Mouse (Mus musculus) limb, embryonic 13.5 days (tissue): ENCODE results near the gene Sfpq. TPM values are rescaled to one million over a fixed set of nuclear protein-coding genes. Genes with fewer than 3 reads are reported as not detected.

Experiments
- ATAC-seq: fragments of 200-750 bp; cut with Nextera tagmentation; 2 replicates; pipeline ENCODE4 v1.8.0; 2017; ENCODE audit warnings: low read depth, moderate number of reproducible peaks, moderate TSS enrichment; ENCODE audit not compliant: low FRiP score
- H3K27ac ChIP-seq: fragments of 300-500 bp; sonication (generic); 2 replicates; pipeline ENCODE4 v1.5.1; 2015; ENCODE audit warnings: inconsistent platforms, mild to moderate bottlenecking, moderate library complexity
- H3K27me3 ChIP-seq: fragments of 300-500 bp; sonication (generic); 2 replicates; pipeline ENCODE4 v1.6.1; 2015; ENCODE audit warnings: mild to moderate bottlenecking, inconsistent platforms
- H3K36me3 ChIP-seq: fragments of 300-500 bp; sonication (generic); 2 replicates; pipeline ENCODE4 v1.6.1; 2015; ENCODE audit warnings: inconsistent platforms, mild to moderate bottlenecking, moderate library complexity
- H3K4me1 ChIP-seq: fragments of 300-500 bp; sonication (generic); 2 replicates; pipeline ENCODE4 v1.6.1; 2015; ENCODE audit warnings: inconsistent platforms
- H3K4me2 ChIP-seq: fragments of 300-500 bp; sonication (generic); replicated peaks from 2 replicates; pipeline ENCODE4 v1.6.1; 2015; ENCODE audit warnings: inconsistent platforms, mild to moderate bottlenecking, moderate library complexity
- H3K4me3 ChIP-seq: fragments of 300-500 bp; sonication (generic); 2 replicates; pipeline ENCODE4 v1.5.1; 2015; ENCODE audit warnings: moderate library complexity, mild to moderate bottlenecking, inconsistent platforms
- H3K9ac ChIP-seq: fragments of 300-500 bp; sonication (generic); 2 replicates; pipeline ENCODE4 v1.6.1; 2015; ENCODE audit warnings: mild to moderate bottlenecking, inconsistent platforms
- H3K9me3 ChIP-seq: fragments of 300-500 bp; sonication (generic); 2 replicates; pipeline ENCODE4 v1.6.1; 2016; ENCODE audit warnings: inconsistent platforms
- WGBS: fragments of 180-500 bp; shearing (Covaris S2); methylation state at CpG from one replicate; pipeline ENCODE4 v1.1.7; 2015; 5-methylcytosine and 5-hydroxymethylcytosine counted together
- polyA plus RNA-seq: library from polyadenylated mRNA; unstranded; fragments of >200 nt; fragmentation: Nextera tagmentation; extraction: Ambion mirVana; gene quantifications from 2 replicates; pipeline ENCODE4 v1.2.1, GENCODE M21; 2015

Gene Sfpq
- polyA plus RNA-seq, 1 experiment from 2014 or later: 100.0 TPM

DNA sequence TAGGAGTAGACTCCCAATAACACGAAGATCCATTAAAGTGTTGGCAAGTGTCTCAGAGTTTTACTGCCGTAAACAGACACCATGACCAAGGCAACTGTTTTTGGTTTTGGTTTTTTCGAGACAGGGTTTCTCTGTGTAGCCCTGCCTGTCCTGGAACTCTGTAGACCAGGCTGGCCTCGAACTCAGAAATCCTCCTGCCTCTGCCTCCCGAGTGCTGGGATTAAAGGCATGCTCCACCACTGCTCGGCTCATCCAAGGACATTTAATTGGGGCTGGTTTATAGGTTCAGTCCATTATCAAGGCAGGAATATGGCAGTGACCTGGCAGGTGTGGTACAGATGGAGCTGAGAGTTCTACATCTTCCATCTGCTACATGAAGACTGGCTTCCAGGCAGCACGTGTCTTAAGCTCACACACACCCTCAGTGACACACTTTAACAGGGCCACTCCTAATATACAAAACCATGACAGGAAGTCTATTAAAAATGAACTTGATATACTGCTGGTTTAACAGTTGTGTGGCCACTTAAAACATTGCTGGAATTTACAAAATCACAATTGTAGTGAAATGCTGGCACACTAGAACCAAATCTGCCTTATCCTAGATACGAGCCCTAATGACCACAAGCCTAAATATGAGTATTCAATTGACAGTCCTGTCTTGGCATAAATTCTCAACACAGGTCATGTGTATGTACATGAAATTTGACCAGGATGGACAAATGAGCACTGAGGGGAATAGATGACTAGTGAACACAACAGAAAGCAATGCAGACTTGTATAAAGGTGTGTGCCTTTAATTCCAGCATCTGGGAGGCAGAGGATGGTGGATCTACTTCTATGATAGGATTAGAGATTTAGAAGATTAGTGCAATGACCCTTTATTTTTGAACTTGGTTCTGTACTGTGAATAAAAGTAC lies 17.0 kb downstream of the Sfpq start:
- H3K27ac ChIP-seq: no peak overlapping the region
- H3K36me3 ChIP-seq: peaks cover 83% of the 10 kb centered on the region
- no peaks in the 10 kb centered on the region for H3K4me1 ChIP-seq
- H3K9me3 ChIP-seq: no peaks in the 10 kb centered on the region
- no peak overlapping the region for H3K4me3 ChIP-seq
- no peaks in the 10 kb centered on the region for H3K27me3 ChIP-seq
- no peak overlapping the region for H3K9ac ChIP-seq
- ATAC-seq: peak; percentile 42
- no peak overlapping the region for H3K4me2 ChIP-seq
- WGBS: 77% methylated on average over 8 of the region's 8 CpGs

GRCm38 (mm10) chr4:127038828-127039349 lies 17.8 kb downstream of the Sfpq start:
- 89% methylated on average over 3 of the region's 3 CpGs for WGBS

DNA sequence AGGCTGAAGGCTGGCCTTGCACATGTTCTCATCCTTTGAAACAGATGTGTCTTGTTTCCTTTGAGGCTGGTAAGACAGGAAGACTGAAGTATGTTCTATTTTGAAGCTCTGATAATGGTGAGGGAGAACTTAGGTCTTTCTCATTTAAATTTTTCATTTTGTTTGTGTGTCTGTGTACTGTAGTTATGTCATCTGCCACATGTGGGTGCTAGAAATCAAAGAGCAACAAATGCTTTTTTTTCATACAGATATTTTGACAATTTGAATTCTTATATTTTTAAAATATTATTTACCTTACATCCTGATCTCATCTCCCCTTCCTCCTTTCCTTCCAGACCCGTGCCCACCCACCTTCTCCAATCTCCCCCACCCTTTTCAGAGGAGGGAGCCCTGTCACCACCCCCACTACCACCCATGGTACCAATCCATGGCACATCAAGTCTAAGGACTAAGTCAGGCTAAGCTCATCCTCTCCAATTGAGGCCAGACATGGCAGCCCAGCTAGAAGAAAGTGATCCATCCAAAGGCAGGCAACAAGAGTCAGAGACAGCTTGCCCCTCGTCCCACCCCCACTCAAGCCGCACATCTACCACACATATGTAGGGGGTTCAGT lies 18.9 kb downstream of the Sfpq start:
- H3K27me3 ChIP-seq: no peaks in the 10 kb centered on the region
- H3K4me3 ChIP-seq: no peak overlapping the region
- no peaks in the 10 kb centered on the region for H3K4me1 ChIP-seq
- 75% methylated on average over 3 of the region's 3 CpGs for WGBS
- H3K9me3 ChIP-seq: no peaks in the 10 kb centered on the region
- ATAC-seq: no peak
- no peak overlapping the region for H3K4me2 ChIP-seq
- H3K9ac ChIP-seq: no peak overlapping the region
- no peak overlapping the region for H3K27ac ChIP-seq
- peaks cover 82% of the 10 kb centered on the region for H3K36me3 ChIP-seq

More at GRCm38 (mm10) chr4:127038828-127039349, 17.8 kb downstream of the Sfpq start:
- Histone ChIP-seq H3K27me3 (no peaks in the 10 kb centered on the region), H3K36me3 (peaks cover 81% of the 10 kb centered on the region), H3K4me2 (no peak overlapping the region), H3K9ac (no peak overlapping the region), H3K4me3 (no peak overlapping the region), H3K9me3 (no peaks in the 10 kb centered on the region), H3K27ac (no peak overlapping the region), H3K4me1 (no peaks in the 10 kb centered on the region)
- ATAC-seq: no peak

GRCm38 (mm10) chr4:127043540-127043939 lies 22.4 kb downstream of the Sfpq start:
- no peak overlapping the region for H3K4me2 ChIP-seq
- no peaks in the 10 kb centered on the region for H3K9me3 ChIP-seq
- no peak overlapping the region for H3K4me3 ChIP-seq
- WGBS: 90% methylated on average over 4 of the region's 4 CpGs
- no peak overlapping the region for H3K9ac ChIP-seq
- no peak overlapping the region for H3K27ac ChIP-seq
- H3K4me1 ChIP-seq: no peaks in the 10 kb centered on the region
- peaks cover 84% of the 10 kb centered on the region for H3K36me3 ChIP-seq
- ATAC-seq: no peak
- no peaks in the 10 kb centered on the region for H3K27me3 ChIP-seq

GRCm38 (mm10) chr4:127051121-127051520 lies 30.0 kb downstream of the Sfpq start:
- H3K27ac ChIP-seq: no peak overlapping the region
- 85% methylated on average over 8 of the region's 8 CpGs for whole genome bisulfite sequencing
- no peak overlapping the region for H3K4me2 ChIP-seq
- H3K9me3 ChIP-seq: no peaks in the 10 kb centered on the region
- no peaks in the 10 kb centered on the region for H3K4me1 ChIP-seq
- no peak overlapping the region for H3K4me3 ChIP-seq
- peaks cover 75% of the 10 kb centered on the region for H3K36me3 ChIP-seq
- no peak for ATAC-seq
- no peak overlapping the region for H3K9ac ChIP-seq
- no peaks in the 10 kb centered on the region for H3K27me3 ChIP-seq

DNA sequence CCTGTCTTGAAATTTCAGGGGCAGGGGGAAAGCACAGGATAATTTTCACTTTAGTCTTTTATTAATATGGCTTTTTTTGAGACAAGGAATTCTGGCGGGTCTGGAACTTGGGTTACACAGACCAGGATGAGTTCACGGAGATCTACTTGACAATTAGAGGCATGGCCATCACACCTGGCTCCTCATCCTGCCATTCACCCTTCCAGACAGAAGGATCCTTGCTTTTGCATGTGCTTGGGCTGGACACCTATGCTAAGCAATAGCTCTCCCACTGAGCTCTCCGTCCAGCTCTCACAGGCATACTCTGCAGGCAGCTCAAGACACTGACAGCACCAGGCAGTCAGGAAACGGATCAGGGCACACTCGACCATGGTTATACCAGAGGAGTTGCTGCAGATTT lies 31.9 kb downstream of the Sfpq start:
- 95% methylated on average over 5 of the region's 5 CpGs for WGBS
- Histone ChIP-seq H3K4me3 (no peak overlapping the region), H3K36me3 (peaks cover 72% of the 10 kb centered on the region), H3K4me1 (no peaks in the 10 kb centered on the region), H3K27ac (no peak overlapping the region), H3K9ac (no peak overlapping the region), H3K27me3 (no peaks in the 10 kb centered on the region), H3K9me3 (no peaks in the 10 kb centered on the region), H3K4me2 (no peak overlapping the region)
- no peak for ATAC-seq

GRCm38 (mm10) chr4:127054522-127055198 lies 33.5 kb downstream of the Sfpq start:
- no peaks in the 10 kb centered on the region for H3K4me1 ChIP-seq
- no peak for ATAC-seq
- no peak overlapping the region for H3K4me2 ChIP-seq
- 86% methylated on average over 7 of the region's 7 CpGs for WGBS
- no peaks in the 10 kb centered on the region for H3K9me3 ChIP-seq
- no peak overlapping the region for H3K4me3 ChIP-seq
- H3K27ac ChIP-seq: no peak overlapping the region
- H3K36me3 ChIP-seq: peaks cover 65% of the 10 kb centered on the region
- no peaks in the 10 kb centered on the region for H3K27me3 ChIP-seq
- H3K9ac ChIP-seq: no peak overlapping the region

DNA sequence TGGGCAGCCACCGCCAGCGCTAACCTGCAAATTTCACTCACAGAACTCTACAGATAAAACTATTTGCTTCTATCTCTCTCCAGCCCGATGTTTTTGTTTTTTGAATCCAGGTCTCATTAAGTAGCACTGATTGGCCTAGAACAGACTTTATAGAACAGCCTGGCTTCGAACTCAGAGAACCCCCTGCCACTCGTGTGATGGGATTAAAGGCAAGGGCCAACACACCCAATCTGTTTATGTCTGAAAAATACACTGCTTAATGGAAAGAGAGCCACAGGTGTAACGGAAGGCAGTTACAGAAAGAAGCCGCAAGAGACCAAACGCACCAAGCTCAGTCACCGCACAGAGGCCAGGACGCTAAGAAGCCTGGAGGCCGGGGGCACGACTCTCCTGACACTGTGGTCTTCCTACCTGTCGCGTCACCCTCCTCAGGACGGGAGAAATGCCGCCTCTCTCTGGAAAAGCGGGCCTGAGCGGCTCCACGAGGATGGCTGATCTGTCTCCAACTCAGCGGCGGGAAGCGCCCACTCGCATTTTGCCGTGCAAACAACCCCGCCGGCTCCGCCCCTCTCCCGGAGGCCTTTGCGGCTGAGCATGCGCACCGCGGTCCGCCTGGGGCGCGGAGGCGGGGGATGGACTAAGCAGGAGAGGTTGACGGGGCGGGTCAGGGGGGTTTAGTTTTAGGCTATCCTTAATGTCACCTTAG lies 39.6 kb downstream of the Sfpq start, which contains the start of gene Zmym1:
Gene Zmym1, minus strand, starts transcription at position 568 of the 706 bp plus-strand sequence.
- Histone ChIP-seq H3K27ac (peak within 1 kb of the TSS; percentile 67; the same call in 1 of the 2 replicates), H3K27me3 (no peaks in the 10 kb centered on the region), H3K36me3 (peaks cover 21% of the 10 kb centered on the region), H3K4me2 (peak within 1 kb of the TSS; percentile 85), H3K4me1 (no peaks in the 10 kb centered on the region), H3K9me3 (no peaks in the 10 kb centered on the region), H3K4me3 (peak within 1 kb of the TSS; percentile 85), H3K9ac (peak within 1 kb of the TSS; percentile 83)
- WGBS: 1% methylated on average over 38 of the region's 38 CpGs
- ATAC-seq: peak; percentile 93

DNA sequence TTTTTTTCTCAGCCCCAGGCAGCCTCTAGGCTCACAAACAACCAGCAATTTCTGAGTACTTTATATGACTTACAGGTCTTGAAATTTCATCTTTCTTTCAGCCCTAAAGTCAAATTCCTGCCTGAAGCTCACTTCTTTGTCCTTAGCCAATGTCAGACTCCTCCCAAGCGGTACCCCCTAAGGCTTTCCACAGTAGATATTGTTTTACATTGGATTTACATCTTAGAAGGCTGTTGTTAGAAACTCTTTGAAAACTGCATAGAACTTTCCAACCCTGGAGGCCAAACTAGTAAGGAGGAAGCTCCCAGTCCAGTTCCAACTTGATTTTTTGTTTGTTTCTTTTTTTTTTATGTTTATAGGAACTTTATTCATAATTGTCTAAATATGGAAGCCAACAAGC lies 42.9 kb downstream of the Sfpq start:
- no peak for ATAC-seq
- H3K4me3 ChIP-seq: no peak overlapping the region
- no peak overlapping the region for H3K4me2 ChIP-seq
- 55% methylated on average over 1 of the region's 1 CpGs for WGBS
- no peaks in the 10 kb centered on the region for H3K27me3 ChIP-seq
- 0 out of 2 replicates have a peak, but pooled peaks cover 3% of the 10 kb centered on the region for H3K9me3 ChIP-seq
- no peak overlapping the region for H3K27ac ChIP-seq
- H3K4me1 ChIP-seq: no peaks in the 10 kb centered on the region
- H3K9ac ChIP-seq: no peak overlapping the region
- H3K36me3 ChIP-seq: no peaks in the 10 kb centered on the region

- Histone ChIP-seq H3K4me1 (peaks cover 9% of the 10 kb centered on the region), H3K36me3 (no peaks in the 10 kb centered on the region), H3K9ac (no peak overlapping the region), H3K9me3 (no peaks in the 10 kb centered on the region), H3K4me2 (no peak overlapping the region), H3K27ac (no peak overlapping the region), H3K4me3 (no peak overlapping the region), H3K27me3 (no peaks in the 10 kb centered on the region)
- 50% methylated on average over 1 of the region's 1 CpGs for WGBS
- ATAC-seq: no peak
These were observed 53.8 kb downstream of the Sfpq start for GRCm38 (mm10) chr4:127074915-127075314.

DNA sequence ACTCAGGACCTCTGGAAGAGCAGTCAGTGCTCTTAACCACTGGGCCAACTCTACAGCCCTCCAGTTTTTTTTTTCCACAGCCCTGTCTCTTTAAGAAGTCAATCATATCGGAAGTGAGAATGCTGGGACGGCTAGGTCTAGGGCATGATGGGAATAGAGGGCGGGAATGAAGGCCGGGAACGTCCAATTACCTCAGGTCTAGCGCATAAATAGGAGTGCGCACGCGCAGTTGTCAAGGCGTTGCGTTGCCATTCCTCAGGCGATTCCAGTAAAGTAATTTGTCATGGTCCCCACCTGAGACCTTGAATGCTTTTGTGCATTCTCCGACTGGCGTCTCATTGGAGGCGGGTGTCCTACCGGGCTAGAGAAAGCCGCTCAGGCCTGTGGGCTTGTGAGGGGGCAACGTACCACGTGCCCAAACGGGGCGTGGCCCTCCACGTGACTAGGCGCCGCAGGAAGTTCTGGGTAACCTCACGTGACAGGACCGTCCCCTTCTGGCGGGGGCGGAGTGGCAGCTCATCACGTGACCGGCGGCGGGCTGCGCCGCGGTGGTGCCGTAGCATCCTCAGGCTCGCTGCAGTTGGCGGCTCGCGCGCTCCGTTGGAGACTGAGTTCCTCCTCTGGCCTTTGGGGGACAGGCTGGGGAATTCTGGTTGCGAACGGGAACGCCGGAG lies 55.9 kb downstream of the Sfpq start, which contains the start of gene Zmym6:
Gene Zmym6, plus strand, starts transcription at position 509 of the 674 bp plus-strand sequence.
- H3K4me1 ChIP-seq: peaks cover 9% of the 10 kb centered on the region
- under 1% methylated on average over 46 of the region's 46 CpGs for WGBS
- peak within 1 kb of the TSS; percentile 73 for H3K9ac ChIP-seq
- no peaks in the 10 kb centered on the region for H3K27me3 ChIP-seq
- peak within 1 kb of the TSS; percentile 69 for H3K4me2 ChIP-seq
- ATAC-seq: peak; percentile 96
- H3K9me3 ChIP-seq: no peaks in the 10 kb centered on the region
- H3K36me3 ChIP-seq: peaks cover 2% of the 10 kb centered on the region; the same call in 1 of the 2 replicates
- peak within 1 kb of the TSS; percentile 81 for H3K27ac ChIP-seq
- H3K4me3 ChIP-seq: peak within 1 kb of the TSS; percentile 62
